ENCODE assay signal across 8 mouse cellular contexts in genomic region chr17:78737096-78737495, GRCm38 (mm10). TPM values are rescaled to one million over a fixed set of nuclear protein-coding genes. Genes with fewer than 3 reads are reported as not detected.
A peak's percentile ranks its signal among the peaks of the same experiment; 100 is the strongest.
DNase-seq lines count a peak whose midpoint lies in the region; ATAC-seq and TF ChIP-seq lines count a peak whose summit lies in the region.

Strn (minus strand) TSS chr17:78737196.

- H3K9me3 ChIP-seq in midbrain, embryonic 13.5 days: no peaks in the 10 kb centered on the region

- H3K9ac ChIP-seq in midbrain, embryonic 13.5 days (replicated peaks): peak within 1 kb of the TSS; percentile 95

- in situ Hi-C loops in Patski (cut with MboI; ENCODE audit: low pct_unique_long_range_greater_than_20kb): no loop called here

- peak within 1 kb of the TSS; percentile 81 for H3K4me2 ChIP-seq in midbrain, embryonic 13.5 days (replicated peaks)

- no peaks in the 10 kb centered on the region for H3K36me3 ChIP-seq in midbrain, embryonic 13.5 days

- peaks cover 5% of the 10 kb centered on the region; the same call in 1 of the 2 replicates for H3K4me1 ChIP-seq in cerebellum, adult 2 months (ENCODE audit: control insufficient read depth, insufficient read depth, low read length)
- H3K4me1 ChIP-seq in midbrain, embryonic 13.5 days (replicated peaks): peaks cover 33% of the 10 kb centered on the region

- POLR2A ChIA-PET in Patski (lab: Charles Lee): no interaction called here

- DNase-seq in cerebellum, adult 2 months: no peak
- no peak for DNase-seq in cerebellum, postnatal 10 days
- DNase-seq in Patski (ENCODE audit: low read depth, low spot score): no peak
- DNase-seq in gonadal fat pad, adult 2 months (ENCODE audit: low read depth): no peak
- DNase-seq in layer of hippocampus, postnatal 10 days (ENCODE audit: low spot score in 2 of 2): no peak
- no peak for DNase-seq in cerebellum, postnatal 14 days
- DNase-seq in right cerebral cortex, adult 2 months (ENCODE audit: low spot score in 2 of 2): no peak

- whole genome bisulfite sequencing in cerebellum, adult 2 months: 22% methylated on average over 4 of the region's 4 CpGs
- 34% methylated on average over 4 of the region's 4 CpGs for WGBS in midbrain, embryonic 13.5 days

- peak; percentile 1 for ATAC-seq in Patski
- no peak for ATAC-seq in midbrain, embryonic 13.5 days

- TF ChIP-seq CTCF in cerebellum, adult 2 months (IDR thresholded peaks at IDR 0.05; ENCODE audit: borderline replicate concordance, insufficient read depth, low read depth, low read length): no peak
- TF ChIP-seq CTCF in Patski (IDR thresholded peaks at IDR 0.05): no peak

- peak within 1 kb of the TSS; percentile 92 for H3K4me3 ChIP-seq in cerebellum, adult 2 months (replicated peaks; ENCODE audit: insufficient read depth, low read depth, low read length)
- H3K4me3 ChIP-seq in midbrain, embryonic 13.5 days (replicated peaks): peak within 1 kb of the TSS; percentile 93

- no peaks in the 10 kb centered on the region for H3K27me3 ChIP-seq in cerebellum, adult 2 months (ENCODE audit: control insufficient read depth, insufficient read depth, low read length)
- no peaks in the 10 kb centered on the region for H3K27me3 ChIP-seq in Patski
- H3K27me3 ChIP-seq in midbrain, embryonic 13.5 days: peaks cover 4% of the 10 kb centered on the region

- CTCF ChIA-PET in Patski (lab: Charles Lee): interaction anchor here (0.8 kb wide), 1 partner anchor 17 kb away, joined by 4 read pairs; no protein-coding TSS in a partner anchor

- no peak for TF ChIP-seq POLR2A in cerebellum, adult 2 months (IDR thresholded peaks at IDR 0.05; ENCODE audit: borderline replicate concordance, insufficient read depth, low read length)

- H3K27ac ChIP-seq in cerebellum, adult 2 months (ENCODE audit: insufficient read depth, low read length): peak within 1 kb of the TSS; percentile 85
- peak within 1 kb of the TSS; percentile 76 for H3K27ac ChIP-seq in midbrain, embryonic 13.5 days

RNA-seq across cellular contexts. Expression of gene Strn, which starts in this region (rescaled TPM):
- polyA plus RNA-seq in cerebellum, adult 2 months (2012; rRNA removed): 24.6 and 25.0 TPM in 2 replicates
- polyA plus RNA-seq in Patski (2021): 21.3 TPM
- 9.6 and 11.7 TPM in 2 replicates for polyA plus RNA-seq in gonadal fat pad, adult 2 months (2012; rRNA removed)
- total RNA-seq in layer of hippocampus, postnatal 10 days (2021): 10 to 100 TPM; 66.7 to 67.1 TPM
- 5.0 and 5.2 TPM in 2 replicates for polyA plus RNA-seq in midbrain, embryonic 13.5 days (2015; fragmentation: Nextera tagmentation; extraction: Ambion mirVana)
